Mouse (Mus musculus): ENCODE results near the gene Phb2. TPM values are rescaled to one million over a fixed set of nuclear protein-coding genes. Genes with fewer than 3 reads are reported as not detected.
A peak's percentile ranks its signal among the peaks of the same experiment; 100 is the strongest.

The Phb2 gene
- total RNA-seq (2014; fragmentation: Nextera tagmentation): 325 and 378 TPM in 2 replicates
- 432 and 434 TPM in 2 replicates for total RNA-seq (2017)
- 465 and 565 TPM in 2 replicates for polyA plus RNA-seq (2012)

DNA sequence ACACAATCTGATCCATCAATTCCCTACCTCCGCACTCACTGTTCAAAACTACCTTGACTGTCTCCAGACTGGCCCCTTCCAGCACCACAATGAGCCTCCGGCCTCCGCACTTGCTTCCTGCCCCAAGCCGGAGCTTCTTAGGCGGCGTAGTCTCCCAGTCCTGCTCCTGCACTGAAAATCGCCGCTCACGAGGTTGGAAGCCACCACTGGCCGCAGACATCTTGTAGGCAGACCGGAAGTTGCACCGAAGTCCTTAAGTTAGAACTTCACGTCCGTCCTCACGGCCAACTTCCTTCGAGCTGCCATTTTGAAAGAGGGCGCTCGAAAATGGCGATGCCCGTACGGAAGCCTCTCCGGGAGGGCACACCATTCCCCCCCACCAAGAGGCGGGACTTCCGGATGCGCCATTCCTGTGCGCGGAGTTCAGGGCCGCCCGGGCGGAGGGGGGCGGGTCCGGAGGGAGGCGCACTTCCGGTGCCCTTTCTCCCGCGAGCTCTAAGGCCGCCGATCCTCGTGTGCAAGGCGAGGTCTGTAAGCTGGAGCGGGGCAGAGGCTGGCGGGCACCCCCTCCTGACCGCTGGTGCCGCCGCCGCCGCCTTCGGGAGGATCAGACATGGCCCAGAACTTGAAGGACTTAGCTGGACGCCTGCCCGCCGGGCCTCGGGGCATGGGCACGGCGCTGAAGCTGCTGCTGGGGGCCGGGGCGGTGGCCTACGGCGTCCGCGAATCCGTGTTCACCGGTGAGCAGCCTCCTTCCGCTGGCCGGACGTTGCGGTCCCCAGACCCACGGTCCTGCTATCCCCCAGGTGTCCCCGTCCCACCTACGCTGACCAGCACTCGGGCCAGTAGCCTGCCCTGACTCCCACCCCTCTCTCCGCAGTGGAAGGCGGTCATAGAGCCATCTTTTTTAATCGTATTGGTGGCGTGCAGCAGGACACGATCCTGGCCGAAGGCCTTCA, at the start of gene Phb2, which contains the start of gene Emg1:
Gene Phb2 (plus strand): TSS at position 513 of the 959 bp plus-strand sequence.
Gene Emg1 (minus strand): TSS at position 355 of the 959 bp plus-strand sequence.
- Histone ChIP-seq H3K9me3 (replicated peaks) (no peaks in the 10 kb centered on the region), H3K27me3 (ENCODE audit: insufficient read depth, low read length) (no peaks in the 10 kb centered on the region), H3K36me3 (replicated peaks) (peaks cover 84% of the 10 kb centered on the region), H3K4me1 (ENCODE audit: insufficient read depth, low read depth, low read length) (peaks cover 75% of the 10 kb centered on the region), H3K4me3 (ENCODE audit: low read depth, low read length) (peak within 1 kb of the TSS; percentile 100)
- DNase-seq (ENCODE audit: low spot score): peak; percentile 82
- ATAC-seq (ENCODE audit: extremely low read depth, insufficient number of reproducible peaks, low FRiP score, poor library complexity, severe bottlenecking): peak; percentile 85
- TF ChIP-seq GATA2 (IDR thresholded peaks at IDR 0.05; ENCODE audit: borderline replicate concordance, low read depth, low read length): no peak
- no peak for TF ChIP-seq CTCF (IDR thresholded peaks at IDR 0.05; ENCODE audit: low read depth, low read length)
- TF ChIP-seq GATA1 (IDR thresholded peaks at IDR 0.05; ENCODE audit: borderline replicate concordance, low read length): no peak
- no peak for TF ChIP-seq POLR2AphosphoS5 (IDR thresholded peaks at IDR 0.05; ENCODE audit: insufficient replicate concordance, low read depth, low read length)
- TF ChIP-seq TAL1 (conservative IDR thresholded peaks at IDR 0.05; ENCODE audit: low read depth, low read length): no peak

DNA sequence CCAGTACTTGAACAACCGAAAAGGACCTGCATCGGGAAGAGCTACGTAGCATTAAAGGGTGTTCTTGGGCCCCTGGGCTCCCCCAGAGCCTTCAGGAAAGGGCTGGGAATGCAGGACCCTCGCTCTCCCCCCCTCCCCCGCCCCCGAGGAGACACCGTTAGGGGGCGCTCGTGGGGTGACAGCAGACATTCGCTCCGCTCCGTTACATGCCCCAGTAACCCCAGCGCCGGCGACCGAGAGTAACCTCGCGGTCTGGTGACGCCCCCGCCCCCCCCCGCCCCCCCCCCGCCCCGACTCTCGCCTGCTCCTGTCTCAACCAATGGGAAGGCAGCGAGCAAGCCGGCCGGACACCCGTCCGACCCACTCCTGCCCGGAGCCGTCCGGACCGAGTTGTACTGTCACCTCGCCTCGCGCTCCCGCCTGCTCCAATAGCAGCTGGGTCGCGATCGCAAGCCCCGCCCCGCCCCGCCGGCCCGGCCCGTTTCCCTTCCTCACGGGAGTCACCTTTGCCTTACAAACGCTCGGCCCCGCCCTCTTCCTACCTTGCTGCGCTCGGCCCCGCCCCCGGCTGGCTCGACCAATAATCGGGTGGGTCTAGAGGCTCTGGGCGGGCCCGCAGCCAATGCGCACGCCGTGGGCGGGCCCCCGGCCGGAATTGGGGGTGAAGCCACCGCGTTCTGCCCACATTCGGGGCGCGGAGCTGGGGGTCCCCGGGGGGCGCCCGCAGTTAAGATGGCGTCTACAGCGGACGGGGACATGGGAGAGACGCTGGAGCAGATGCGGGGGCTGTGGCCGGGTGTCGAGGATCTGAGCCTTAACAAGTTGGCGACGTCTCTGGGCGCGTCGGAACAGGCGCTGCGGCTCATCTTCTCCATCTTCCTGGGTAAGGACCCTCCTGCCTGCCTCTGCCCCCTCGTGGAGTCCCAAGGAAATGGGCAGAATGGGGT, 49.4 kb upstream of the Phb2 start, which contains the start of gene Lpcat3:
Gene Lpcat3 (plus strand): TSS at position 551 of the 947 bp plus-strand sequence.
- H3K9me3 ChIP-seq (replicated peaks): no peaks in the 10 kb centered on the region
- H3K36me3 ChIP-seq (replicated peaks): peaks cover 30% of the 10 kb centered on the region
- H3K4me1 ChIP-seq (ENCODE audit: insufficient read depth, low read depth, low read length): peaks cover 45% of the 10 kb centered on the region
- no peaks in the 10 kb centered on the region for H3K27me3 ChIP-seq (ENCODE audit: insufficient read depth, low read length)
- TF ChIP-seq CTCF (IDR thresholded peaks at IDR 0.05; ENCODE audit: low read depth, low read length) (peak; percentile 43; the same call in 1 of the 2 replicates), GATA1 (IDR thresholded peaks at IDR 0.05; ENCODE audit: borderline replicate concordance, low read length) (no peak)
- peak within 1 kb of the TSS; percentile 89 for H3K4me3 ChIP-seq (ENCODE audit: low read depth, low read length)
- ATAC-seq (ENCODE audit: extremely low read depth, insufficient number of reproducible peaks, low FRiP score, poor library complexity, severe bottlenecking) (peak; percentile 89), DNase-seq (ENCODE audit: low spot score) (peak; percentile 97)

DNA sequence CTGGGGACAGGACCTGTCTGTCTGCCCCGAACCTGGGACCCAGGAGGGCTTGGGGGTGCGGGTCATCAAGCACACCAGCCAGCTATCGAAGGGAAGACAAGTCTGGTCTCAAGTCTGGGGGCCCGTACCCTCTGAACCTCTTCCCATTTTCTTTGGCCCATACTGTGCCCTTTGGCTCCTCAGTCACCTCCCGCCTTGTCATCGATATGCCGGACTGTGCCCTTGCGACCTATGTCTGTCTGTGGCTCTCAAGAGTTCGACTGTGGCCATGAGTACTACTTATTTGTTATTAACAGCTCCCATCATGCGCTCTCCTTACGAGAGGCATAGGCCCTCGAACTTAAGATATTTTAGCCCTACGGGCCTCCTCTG, 48.7 kb upstream of the Phb2 start:
- Histone ChIP-seq H3K27me3 (ENCODE audit: insufficient read depth, low read length) (no peaks in the 10 kb centered on the region), H3K4me3 (ENCODE audit: low read depth, low read length) (peak overlapping the region; percentile 89), H3K36me3 (replicated peaks) (peaks cover 37% of the 10 kb centered on the region), H3K9me3 (replicated peaks) (no peaks in the 10 kb centered on the region), H3K4me1 (ENCODE audit: insufficient read depth, low read depth, low read length) (peaks cover 51% of the 10 kb centered on the region)
- ATAC-seq (ENCODE audit: extremely low read depth, insufficient number of reproducible peaks, low FRiP score, poor library complexity, severe bottlenecking) (no peak), DNase-seq (ENCODE audit: low spot score) (no peak)
- no peak for TF ChIP-seq GATA2 (IDR thresholded peaks at IDR 0.05; ENCODE audit: borderline replicate concordance, low read depth, low read length)
- no peak for TF ChIP-seq POLR2AphosphoS5 (IDR thresholded peaks at IDR 0.05; ENCODE audit: insufficient replicate concordance, low read depth, low read length)
- no peak for TF ChIP-seq GATA1 (IDR thresholded peaks at IDR 0.05; ENCODE audit: borderline replicate concordance, low read length)
- no peak for TF ChIP-seq CTCF (IDR thresholded peaks at IDR 0.05; ENCODE audit: low read depth, low read length)

DNA sequence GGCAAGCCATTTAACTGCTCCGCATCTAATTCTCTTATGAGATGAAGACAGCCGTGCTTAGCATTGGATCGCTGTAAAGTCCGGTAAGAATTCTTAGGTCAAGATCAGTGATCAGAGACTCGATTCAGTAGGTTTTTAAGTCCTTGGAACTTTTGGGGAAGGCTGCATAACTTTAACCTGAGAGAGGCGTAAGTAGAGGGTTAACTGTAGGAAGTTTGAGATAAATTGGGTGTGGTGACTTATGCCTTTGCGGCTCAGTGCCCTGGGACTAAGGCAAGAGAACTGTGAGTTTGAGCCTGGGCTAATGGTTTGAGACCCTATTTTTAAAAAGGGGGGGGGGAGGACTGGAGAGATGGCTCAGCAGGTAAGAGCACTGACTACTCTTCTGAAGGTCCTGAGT, 47.9 kb upstream of the Phb2 start:
- DNase-seq (ENCODE audit: low spot score) (no peak), ATAC-seq (ENCODE audit: extremely low read depth, insufficient number of reproducible peaks, low FRiP score, poor library complexity, severe bottlenecking) (no peak)
- Histone ChIP-seq H3K4me1 (ENCODE audit: insufficient read depth, low read depth, low read length) (peaks cover 56% of the 10 kb centered on the region), H3K4me3 (ENCODE audit: low read depth, low read length) (peak overlapping the region; percentile 89), H3K9me3 (replicated peaks) (no peaks in the 10 kb centered on the region), H3K36me3 (replicated peaks) (peaks cover 45% of the 10 kb centered on the region), H3K27me3 (ENCODE audit: insufficient read depth, low read length) (no peaks in the 10 kb centered on the region)
- TF ChIP-seq TAL1 (conservative IDR thresholded peaks at IDR 0.05; ENCODE audit: low read depth, low read length) (no peak), GATA2 (IDR thresholded peaks at IDR 0.05; ENCODE audit: borderline replicate concordance, low read depth, low read length) (no peak), POLR2AphosphoS5 (IDR thresholded peaks at IDR 0.05; ENCODE audit: insufficient replicate concordance, low read depth, low read length) (no peak), CTCF (IDR thresholded peaks at IDR 0.05; ENCODE audit: low read depth, low read length) (no peak), GATA1 (IDR thresholded peaks at IDR 0.05; ENCODE audit: borderline replicate concordance, low read length) (no peak)

DNA sequence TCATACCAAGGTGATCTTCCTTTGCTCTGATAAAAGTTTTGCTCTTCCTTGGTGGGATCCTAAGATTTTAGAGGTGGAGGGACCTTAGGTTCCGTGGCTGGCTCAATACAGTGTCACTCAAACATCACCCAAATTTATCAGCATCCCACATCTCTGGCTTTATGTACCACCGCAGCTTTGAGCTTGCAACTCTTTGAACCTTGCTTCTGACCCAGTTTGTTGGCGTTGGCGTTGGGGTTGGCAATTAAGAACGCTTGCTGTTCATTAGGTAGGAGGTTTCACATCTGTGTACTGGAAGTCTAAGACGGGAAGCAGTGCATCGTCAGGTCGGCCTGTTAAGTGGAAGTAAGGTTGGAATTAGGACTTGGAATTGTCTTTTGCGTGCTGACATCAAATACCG, 47.1 kb upstream of the Phb2 start:
- DNase-seq (ENCODE audit: low spot score): no peak
- ATAC-seq (ENCODE audit: extremely low read depth, insufficient number of reproducible peaks, low FRiP score, poor library complexity, severe bottlenecking): no peak
- peak overlapping the region; percentile 50; the same call in 1 of the 2 replicates for H3K4me3 ChIP-seq (ENCODE audit: low read depth, low read length)
- no peak for TF ChIP-seq TAL1 (conservative IDR thresholded peaks at IDR 0.05; ENCODE audit: low read depth, low read length)
- no peak for TF ChIP-seq POLR2AphosphoS5 (IDR thresholded peaks at IDR 0.05; ENCODE audit: insufficient replicate concordance, low read depth, low read length)
- no peak for TF ChIP-seq CTCF (IDR thresholded peaks at IDR 0.05; ENCODE audit: low read depth, low read length)
- TF ChIP-seq GATA1 (IDR thresholded peaks at IDR 0.05; ENCODE audit: borderline replicate concordance, low read length): no peak
- no peak for TF ChIP-seq GATA2 (IDR thresholded peaks at IDR 0.05; ENCODE audit: borderline replicate concordance, low read depth, low read length)
- H3K27me3 ChIP-seq (ENCODE audit: insufficient read depth, low read length): no peaks in the 10 kb centered on the region
- H3K36me3 ChIP-seq (replicated peaks): peaks cover 52% of the 10 kb centered on the region
- H3K9me3 ChIP-seq (replicated peaks): no peaks in the 10 kb centered on the region
- H3K4me1 ChIP-seq (ENCODE audit: insufficient read depth, low read depth, low read length): peaks cover 58% of the 10 kb centered on the region
